Mouse (Mus musculus): ENCODE data around the gene Slc7a6. TPM values are rescaled to one million over a fixed set of nuclear protein-coding genes. Genes with fewer than 3 reads are reported as not detected.

Gene Slc7a6
- 10 to 100 TPM; 31.0 to 47.3 TPM for polyA plus RNA-seq (2017; shearing (Covaris generic))

DNA sequence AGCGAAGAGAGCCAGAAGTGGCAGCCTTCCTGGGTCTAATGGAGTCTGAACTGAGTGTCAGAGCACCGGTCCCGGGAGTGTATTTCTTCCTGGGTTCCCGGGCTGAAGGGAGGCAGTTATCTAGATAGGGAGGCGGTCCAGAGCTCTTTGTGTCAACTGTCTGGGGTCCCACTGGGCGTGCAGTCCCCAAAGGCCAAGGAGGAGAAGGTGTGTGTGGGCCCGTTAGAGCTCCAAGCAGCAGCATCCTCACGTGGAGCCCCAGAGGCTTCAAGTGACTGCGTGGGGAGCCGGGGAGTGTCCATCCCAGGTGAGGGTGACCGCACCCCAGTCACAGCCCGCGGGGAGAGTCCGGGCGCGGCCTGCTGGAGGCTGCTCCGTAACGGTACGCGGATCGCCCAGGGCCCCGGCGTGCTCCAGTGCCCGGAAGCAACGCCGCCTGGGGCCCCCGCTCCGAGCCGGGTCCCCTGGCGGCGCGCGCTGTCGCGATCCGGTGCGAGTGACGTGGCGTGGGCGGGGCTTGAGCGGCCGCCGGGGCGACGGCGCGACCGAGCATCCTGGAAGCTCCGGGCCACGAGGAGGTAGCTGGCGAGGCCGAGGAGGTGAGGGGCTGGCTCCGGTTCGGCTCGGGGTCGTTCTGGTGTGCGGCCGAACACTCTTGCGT, at the start of gene Slc7a6:
Gene Slc7a6 (plus strand): TSS at position 502 of the 661 bp plus-strand sequence.

DNA sequence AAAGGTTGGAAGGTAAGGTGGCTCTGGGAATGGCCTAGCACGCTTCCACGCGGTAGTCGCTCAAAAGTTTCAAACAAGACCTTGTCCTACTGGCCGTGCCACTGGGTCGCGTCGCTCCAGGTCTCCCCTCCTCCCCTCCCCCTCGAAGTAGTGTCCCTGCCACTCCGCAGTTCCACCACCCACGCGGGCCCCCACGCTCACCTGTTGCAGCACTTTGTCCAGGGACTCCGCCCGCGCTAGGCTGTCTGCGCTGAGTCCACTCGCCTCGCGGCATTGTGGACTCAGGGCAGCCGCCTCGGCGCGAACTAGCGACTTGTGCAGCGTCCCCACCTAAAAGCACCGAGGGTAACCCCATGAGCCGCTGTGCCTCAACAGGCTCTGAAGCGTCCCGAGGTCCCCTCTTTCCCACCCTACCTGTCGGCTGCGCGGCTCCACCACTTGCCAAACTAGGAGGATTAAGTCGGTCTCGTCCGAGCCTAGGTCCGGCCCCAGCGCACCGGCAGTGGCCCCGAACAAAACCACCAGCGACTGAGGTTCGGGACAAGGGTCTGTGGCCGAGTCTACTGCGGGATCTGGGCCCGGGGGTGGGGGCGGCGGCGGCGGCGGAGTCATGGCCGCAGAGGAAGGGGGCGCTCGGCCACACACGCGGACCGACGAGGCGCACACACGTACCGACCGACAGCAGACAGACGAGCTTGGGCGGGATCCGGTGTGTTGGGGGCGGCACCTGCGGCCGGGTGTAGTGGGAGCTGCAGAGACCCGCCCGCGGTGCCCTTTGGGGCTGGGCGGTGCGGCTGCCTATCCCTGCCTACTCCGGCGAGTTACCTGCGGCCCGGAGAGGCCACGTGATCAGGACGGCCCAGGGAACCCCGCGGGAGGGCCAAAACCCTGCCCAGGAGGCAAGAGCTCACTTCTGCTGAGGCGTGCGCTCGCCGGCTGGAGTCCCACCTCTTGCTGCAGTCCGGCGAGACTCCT, 32.2 kb upstream of the Slc7a6 start, which contains the start of gene Esrp2:
Gene Esrp2 (minus strand): TSS at position 819 of the 975 bp plus-strand sequence.

DNA sequence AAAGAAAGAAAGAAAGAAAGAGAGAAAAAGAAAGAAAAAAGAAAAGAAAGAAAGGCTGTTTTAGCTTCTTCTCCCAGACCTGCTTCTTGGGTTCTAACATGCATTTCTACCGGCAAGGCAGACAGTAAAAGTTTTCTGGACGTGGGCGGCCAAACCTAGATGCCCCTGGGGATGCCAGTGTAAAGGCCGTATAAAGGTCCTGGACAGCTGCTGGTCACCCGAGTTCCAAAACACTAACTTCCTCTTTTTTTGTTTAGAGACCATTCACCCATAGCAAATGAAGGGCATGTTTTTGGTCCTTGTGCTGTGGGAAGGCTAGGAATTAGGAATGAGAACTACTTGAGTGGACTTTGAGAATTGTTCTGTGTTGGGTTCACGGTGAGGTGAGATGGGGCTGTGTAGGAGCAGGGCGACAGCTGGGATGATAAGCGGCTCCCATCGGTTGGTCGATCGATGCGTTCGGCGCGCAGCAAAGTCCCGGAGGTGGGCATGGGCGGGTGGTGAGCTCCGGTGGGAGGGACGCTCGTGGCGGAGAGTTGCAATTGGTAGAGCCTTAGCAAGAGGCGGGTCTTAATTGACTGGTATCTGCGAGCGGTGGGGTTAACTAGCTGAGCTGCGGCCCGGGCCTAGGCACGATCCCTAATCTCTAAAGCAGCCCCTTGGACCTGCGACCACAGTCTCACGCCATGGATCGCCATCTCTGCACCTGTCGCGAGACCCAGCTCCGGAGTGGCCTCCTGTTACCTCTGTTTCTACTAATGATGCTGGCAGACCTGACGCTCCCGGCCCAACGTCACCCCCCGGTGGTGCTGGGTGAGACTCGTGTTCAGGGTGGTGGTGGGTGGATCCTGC, 18.6 kb upstream of the Slc7a6 start, which contains the start of gene Pla2g15:
Gene Pla2g15 (plus strand): TSS at position 599 of the 852 bp plus-strand sequence.

DNA sequence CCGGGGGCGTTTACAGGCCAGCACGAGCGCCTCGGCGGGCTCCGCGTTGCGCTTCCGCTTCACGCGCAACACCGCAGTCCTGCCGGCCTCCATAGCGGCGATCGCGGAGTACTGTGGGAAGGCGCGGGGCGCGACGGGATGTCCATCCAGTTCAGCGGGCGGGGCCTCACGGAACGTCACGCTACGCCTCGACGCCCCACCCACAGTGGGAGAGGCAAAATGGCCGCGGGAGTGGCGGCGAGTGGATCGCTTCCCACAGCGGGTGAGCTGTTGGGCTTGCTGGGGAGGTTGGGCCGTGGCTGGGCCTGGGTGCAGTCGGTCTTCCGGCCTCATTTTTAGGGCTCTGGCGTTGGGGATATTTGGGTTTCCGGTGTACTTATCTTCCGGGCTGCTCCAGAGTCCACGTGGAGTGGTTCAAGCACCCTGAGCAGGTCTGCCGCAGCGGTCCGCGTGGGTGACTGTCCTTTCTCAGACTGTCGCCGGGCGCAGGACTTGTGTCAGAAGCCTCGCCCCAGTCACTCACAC, 42.2 kb downstream of the Slc7a6 start, which contains the start of the genes Slc7a6os and Prmt7:
Gene Slc7a6os (minus strand): TSS at position 115 of the 525 bp plus-strand sequence.
Gene Prmt7 (plus strand): TSS at position 116 of the 525 bp plus-strand sequence.

Other genes starting within 250 kb of the Slc7a6 start
- gene Ctrl, start 235.0 kb upstream of the Slc7a6 start, polyA plus RNA-seq (2017; shearing (Covaris generic)): 1 to 10 TPM; 1.9 to 3.6 TPM
- 100 to 1,000 TPM; 357 to 426 TPM for gene Psmb10, start 230.4 kb upstream of the Slc7a6 start, polyA plus RNA-seq (2017; shearing (Covaris generic))
- under 1 TPM; 0.42 to 0.51 TPM for gene Lcat, start 225.5 kb upstream of the Slc7a6 start, polyA plus RNA-seq (2017; shearing (Covaris generic))
- 10 to 100 TPM; 12.3 to 15.7 TPM for gene Slc12a4, start 202.8 kb upstream of the Slc7a6 start, polyA plus RNA-seq (2017; shearing (Covaris generic))
- gene Dpep3, start 189.4 kb upstream of the Slc7a6 start, polyA plus RNA-seq (2017; shearing (Covaris generic)): not detected
- 10 to 100 TPM; 24.2 to 34.3 TPM for gene Dus2, start 177.5 kb upstream of the Slc7a6 start, polyA plus RNA-seq (2017; shearing (Covaris generic))
- gene Dpep2nb, start 162.9 kb upstream of the Slc7a6 start, polyA plus RNA-seq (2017; shearing (Covaris generic)): 1 to 10 TPM in 1 of 2 experiments, not detected in 1; 1.2 TPM
- gene Ddx28, start 157.0 kb upstream of the Slc7a6 start, polyA plus RNA-seq (2017; shearing (Covaris generic)): 10 to 100 TPM; 16.5 to 20.6 TPM
- 100 to 1,000 TPM; 125 to 142 TPM for gene Nfatc3, start 110.0 kb upstream of the Slc7a6 start, polyA plus RNA-seq (2017; shearing (Covaris generic))
- 1 to 10 TPM; 1.2 to 4.4 TPM for gene Esrp2, start 31.9 kb upstream of the Slc7a6 start, polyA plus RNA-seq (2017; shearing (Covaris generic))
- gene Pla2g15, start 18.5 kb upstream of the Slc7a6 start, polyA plus RNA-seq (2017; shearing (Covaris generic)): 10 to 100 TPM; 10.9 to 12.5 TPM
- gene Slc7a6os, start 42.1 kb downstream of the Slc7a6 start, polyA plus RNA-seq (2017; shearing (Covaris generic)): 10 to 100 TPM; 59.8 to 71.9 TPM
- gene Prmt7, start 42.1 kb downstream of the Slc7a6 start, polyA plus RNA-seq (2017; shearing (Covaris generic)): 10 to 100 TPM; 33.6 to 44.7 TPM
- gene Smpd3, start 169.1 kb downstream of the Slc7a6 start, polyA plus RNA-seq (2017; shearing (Covaris generic)): under 1 TPM; 0.18 to 0.64 TPM
- 1 to 10 TPM; 6.1 to 6.5 TPM for gene Zfp90, start 246.5 kb downstream of the Slc7a6 start, polyA plus RNA-seq (2017; shearing (Covaris generic))